Mouse (Mus musculus): Measurements from ENCODE around the gene Slc39a3. TPM values are rescaled to one million over a fixed set of nuclear protein-coding genes. Genes with fewer than 3 reads are reported as not detected.
"Not testable (repeated sequence)": the region's sequence is repeated elsewhere in the genome, so short reads cannot be mapped to it uniquely, and the experiment has no call there.

Slc39a3 gene
- total and polyA plus RNA-seq, 3 experiments: 2.8 to 9.6 (median 7.4) TPM

GRCm38 (mm10) chr10:80995091-80995632 lies 42.1 kb downstream of the Slc39a3 start:
- ATAC-seq (ENCODE audit: extremely low read depth, insufficient number of reproducible peaks, low FRiP score, poor library complexity, severe bottlenecking): no peak
- H3K36me3 ChIP-seq (replicated peaks): no peaks in the 10 kb centered on the region
- DNase-seq (ENCODE audit: low spot score): peak; percentile 63
- H3K9me3 ChIP-seq (replicated peaks): no peaks in the 10 kb centered on the region
- H3K27me3 ChIP-seq (ENCODE audit: insufficient read depth, low read length): peaks cover 35% of the 10 kb centered on the region; the same call in 1 of the 2 replicates
- TF ChIP-seq TAL1 (conservative IDR thresholded peaks at IDR 0.05; ENCODE audit: low read depth, low read length) (no peak), GATA2 (IDR thresholded peaks at IDR 0.05; ENCODE audit: borderline replicate concordance, low read depth, low read length) (no peak), CTCF (IDR thresholded peaks at IDR 0.05; ENCODE audit: low read depth, low read length) (peak; percentile 99)
- peaks cover 26% of the 10 kb centered on the region for H3K4me1 ChIP-seq (ENCODE audit: insufficient read depth, low read depth, low read length)
- no peak overlapping the region for H3K4me3 ChIP-seq (ENCODE audit: low read depth, low read length)

DNA sequence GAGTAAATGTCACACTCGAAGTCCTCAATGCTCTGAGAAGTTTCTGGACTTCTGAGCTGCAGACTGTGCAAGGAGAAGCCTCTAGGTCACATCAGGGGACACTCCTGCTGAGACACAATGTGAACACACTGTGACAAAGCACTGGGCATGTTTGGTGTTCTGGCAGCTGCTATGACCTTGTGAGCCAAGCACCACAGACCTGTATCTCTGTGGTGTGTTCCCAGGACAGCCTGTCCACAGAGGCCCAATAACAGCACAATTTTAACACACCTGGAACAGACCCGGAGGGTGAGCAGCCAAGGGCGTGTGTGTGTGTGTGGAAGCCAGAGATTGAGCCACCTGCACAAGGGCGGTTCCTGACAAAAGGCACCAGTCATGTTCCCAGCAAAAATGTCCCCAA lies 42.6 kb downstream of the Slc39a3 start:
- no peaks in the 10 kb centered on the region for H3K9me3 ChIP-seq (replicated peaks)
- peaks cover 38% of the 10 kb centered on the region; the same call in 1 of the 2 replicates for H3K27me3 ChIP-seq (ENCODE audit: insufficient read depth, low read length)
- ATAC-seq (ENCODE audit: extremely low read depth, insufficient number of reproducible peaks, low FRiP score, poor library complexity, severe bottlenecking) (no peak), DNase-seq (ENCODE audit: low spot score) (no peak)
- H3K36me3 ChIP-seq (replicated peaks): no peaks in the 10 kb centered on the region
- no peak overlapping the region for H3K4me3 ChIP-seq (ENCODE audit: low read depth, low read length)
- TF ChIP-seq TAL1 (conservative IDR thresholded peaks at IDR 0.05; ENCODE audit: low read depth, low read length) (no peak), GATA2 (IDR thresholded peaks at IDR 0.05; ENCODE audit: borderline replicate concordance, low read depth, low read length) (no peak), CTCF (IDR thresholded peaks at IDR 0.05; ENCODE audit: low read depth, low read length) (no peak), GATA1 (IDR thresholded peaks at IDR 0.05; ENCODE audit: borderline replicate concordance, low read length) (no peak), POLR2AphosphoS5 (IDR thresholded peaks at IDR 0.05; ENCODE audit: insufficient replicate concordance, low read depth, low read length) (no peak)
- peaks cover 20% of the 10 kb centered on the region for H3K4me1 ChIP-seq (ENCODE audit: insufficient read depth, low read depth, low read length)

- DNase-seq (ENCODE audit: low spot score) (no peak), ATAC-seq (ENCODE audit: extremely low read depth, insufficient number of reproducible peaks, low FRiP score, poor library complexity, severe bottlenecking) (no peak)
- H3K4me3 ChIP-seq (ENCODE audit: low read depth, low read length): no peak overlapping the region
- TF ChIP-seq POLR2AphosphoS5 (IDR thresholded peaks at IDR 0.05; ENCODE audit: insufficient replicate concordance, low read depth, low read length) (no peak), CTCF (IDR thresholded peaks at IDR 0.05; ENCODE audit: low read depth, low read length) (no peak), GATA2 (IDR thresholded peaks at IDR 0.05; ENCODE audit: borderline replicate concordance, low read depth, low read length) (no peak), GATA1 (IDR thresholded peaks at IDR 0.05; ENCODE audit: borderline replicate concordance, low read length) (no peak), TAL1 (conservative IDR thresholded peaks at IDR 0.05; ENCODE audit: low read depth, low read length) (no peak)
- no peaks in the 10 kb centered on the region for H3K36me3 ChIP-seq (replicated peaks)
- H3K27me3 ChIP-seq (ENCODE audit: insufficient read depth, low read length): peaks cover 46% of the 10 kb centered on the region
- H3K9me3 ChIP-seq (replicated peaks): no peaks in the 10 kb centered on the region
- H3K4me1 ChIP-seq (ENCODE audit: insufficient read depth, low read depth, low read length): peaks cover 11% of the 10 kb centered on the region
These were observed 44.0 kb downstream of the Slc39a3 start for GRCm38 (mm10) chr10:80993276-80993675.

DNA sequence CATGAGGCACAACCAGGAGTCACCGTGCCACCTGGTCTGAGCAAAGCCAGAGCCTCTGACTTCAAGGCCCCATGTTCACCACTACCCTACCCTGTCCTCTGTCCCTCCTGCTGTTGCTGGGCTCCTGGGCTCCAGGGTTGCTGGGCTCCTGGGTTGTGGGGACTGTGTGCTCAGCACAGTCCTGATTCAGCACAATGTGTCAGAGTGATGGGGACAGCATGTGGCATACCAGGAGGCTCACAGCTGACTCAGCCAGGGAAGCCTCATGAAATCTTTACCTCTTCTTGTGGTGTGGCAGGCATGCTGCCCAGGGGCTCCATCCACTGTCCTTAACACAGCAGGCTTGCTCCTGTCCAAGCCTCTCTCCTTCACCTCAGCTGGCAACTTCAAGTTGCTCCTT lies 45.3 kb downstream of the Slc39a3 start:
- Histone ChIP-seq H3K36me3 (replicated peaks) (no peaks in the 10 kb centered on the region), H3K27me3 (ENCODE audit: insufficient read depth, low read length) (peaks cover 49% of the 10 kb centered on the region), H3K4me1 (ENCODE audit: insufficient read depth, low read depth, low read length) (peaks cover 12% of the 10 kb centered on the region), H3K9me3 (replicated peaks) (no peaks in the 10 kb centered on the region), H3K4me3 (ENCODE audit: low read depth, low read length) (no peak overlapping the region)
- ATAC-seq (ENCODE audit: extremely low read depth, insufficient number of reproducible peaks, low FRiP score, poor library complexity, severe bottlenecking): no peak
- TF ChIP-seq CTCF (IDR thresholded peaks at IDR 0.05; ENCODE audit: low read depth, low read length): no peak
- TF ChIP-seq POLR2AphosphoS5 (IDR thresholded peaks at IDR 0.05; ENCODE audit: insufficient replicate concordance, low read depth, low read length): no peak
- no peak for TF ChIP-seq GATA1 (IDR thresholded peaks at IDR 0.05; ENCODE audit: borderline replicate concordance, low read length)
- no peak for TF ChIP-seq TAL1 (conservative IDR thresholded peaks at IDR 0.05; ENCODE audit: low read depth, low read length)
- no peak for TF ChIP-seq GATA2 (IDR thresholded peaks at IDR 0.05; ENCODE audit: borderline replicate concordance, low read depth, low read length)
- no peak for DNase-seq (ENCODE audit: low spot score)

DNA sequence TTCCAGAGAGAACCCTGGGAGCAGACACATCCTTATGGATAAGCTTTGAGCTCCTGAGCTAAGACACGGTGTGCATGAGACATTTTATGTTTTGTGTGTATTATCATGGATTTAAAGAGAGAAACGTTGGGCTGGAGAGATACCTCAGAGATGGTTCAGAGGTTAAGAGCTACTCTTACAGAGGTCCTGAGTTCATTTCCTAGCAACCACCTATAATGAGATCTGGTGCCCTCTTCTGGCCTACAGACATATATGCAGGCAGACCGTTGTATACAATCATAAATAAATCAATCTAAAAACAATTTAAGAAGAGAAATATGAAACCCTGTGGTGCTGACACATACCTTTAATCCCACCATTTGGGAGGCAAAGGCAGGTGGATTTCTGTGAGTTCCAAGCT lies 46.2 kb downstream of the Slc39a3 start:
- H3K9me3 ChIP-seq (replicated peaks): no peaks in the 10 kb centered on the region
- H3K36me3 ChIP-seq (replicated peaks): no peaks in the 10 kb centered on the region
- no peak overlapping the region for H3K4me3 ChIP-seq (ENCODE audit: low read depth, low read length)
- H3K27me3 ChIP-seq (ENCODE audit: insufficient read depth, low read length): peaks cover 55% of the 10 kb centered on the region
- H3K4me1 ChIP-seq (ENCODE audit: insufficient read depth, low read depth, low read length): peaks cover 12% of the 10 kb centered on the region
- ATAC-seq (ENCODE audit: extremely low read depth, insufficient number of reproducible peaks, low FRiP score, poor library complexity, severe bottlenecking) (no peak), DNase-seq (ENCODE audit: low spot score) (no peak)
- TF ChIP-seq TAL1 (conservative IDR thresholded peaks at IDR 0.05; ENCODE audit: low read depth, low read length) (no peak), CTCF (IDR thresholded peaks at IDR 0.05; ENCODE audit: low read depth, low read length) (peak; percentile 21; the same call in 1 of the 2 replicates), GATA2 (IDR thresholded peaks at IDR 0.05; ENCODE audit: borderline replicate concordance, low read depth, low read length) (no peak), GATA1 (IDR thresholded peaks at IDR 0.05; ENCODE audit: borderline replicate concordance, low read length) (no peak), POLR2AphosphoS5 (IDR thresholded peaks at IDR 0.05; ENCODE audit: insufficient replicate concordance, low read depth, low read length) (no peak)

GRCm38 (mm10) chr10:80990406-80990805 lies 46.8 kb downstream of the Slc39a3 start:
- DNase-seq (ENCODE audit: low spot score) (no peak), ATAC-seq (ENCODE audit: extremely low read depth, insufficient number of reproducible peaks, low FRiP score, poor library complexity, severe bottlenecking) (no peak)
- Histone ChIP-seq H3K36me3 (replicated peaks) (no peaks in the 10 kb centered on the region), H3K4me1 (ENCODE audit: insufficient read depth, low read depth, low read length) (peaks cover 14% of the 10 kb centered on the region), H3K27me3 (ENCODE audit: insufficient read depth, low read length) (peaks cover 61% of the 10 kb centered on the region), H3K9me3 (replicated peaks) (no peaks in the 10 kb centered on the region), H3K4me3 (ENCODE audit: low read depth, low read length) (no peak overlapping the region)
- TF ChIP-seq POLR2AphosphoS5 (IDR thresholded peaks at IDR 0.05; ENCODE audit: insufficient replicate concordance, low read depth, low read length) (no peak), GATA2 (IDR thresholded peaks at IDR 0.05; ENCODE audit: borderline replicate concordance, low read depth, low read length) (no peak), CTCF (IDR thresholded peaks at IDR 0.05; ENCODE audit: low read depth, low read length) (no peak), TAL1 (conservative IDR thresholded peaks at IDR 0.05; ENCODE audit: low read depth, low read length) (no peak), GATA1 (IDR thresholded peaks at IDR 0.05; ENCODE audit: borderline replicate concordance, low read length) (no peak)

- not testable (repeated sequence) for H3K9me3 ChIP-seq (replicated peaks); ATAC-seq (ENCODE audit: extremely low read depth, insufficient number of reproducible peaks, low FRiP score, poor library complexity, severe bottlenecking); DNase-seq (ENCODE audit: low spot score); H3K4me3 ChIP-seq (ENCODE audit: low read depth, low read length); H3K4me1 ChIP-seq (ENCODE audit: insufficient read depth, low read depth, low read length); H3K36me3 ChIP-seq (replicated peaks)
- peaks cover 63% of the 10 kb centered on the region for H3K27me3 ChIP-seq (ENCODE audit: insufficient read depth, low read length)
These were observed 47.4 kb downstream of the Slc39a3 start for GRCm38 (mm10) chr10:80989854-80990253.
